Mouse (Mus musculus) adipocyte (in vitro differentiated cells): ENCODE results near the gene Maml2.

Experiments used
- DNase-seq: peaks from one replicate; pipeline ENCODE4 v3.0.0-alpha.2; 2016; ENCODE audit warnings: low spot score

The Maml2 gene

GRCm38 (mm10) chr9:13536419-13537261 lies 238.9 kb downstream of the Maml2 start:
- peak; percentile 13 for DNase-seq

DNA sequence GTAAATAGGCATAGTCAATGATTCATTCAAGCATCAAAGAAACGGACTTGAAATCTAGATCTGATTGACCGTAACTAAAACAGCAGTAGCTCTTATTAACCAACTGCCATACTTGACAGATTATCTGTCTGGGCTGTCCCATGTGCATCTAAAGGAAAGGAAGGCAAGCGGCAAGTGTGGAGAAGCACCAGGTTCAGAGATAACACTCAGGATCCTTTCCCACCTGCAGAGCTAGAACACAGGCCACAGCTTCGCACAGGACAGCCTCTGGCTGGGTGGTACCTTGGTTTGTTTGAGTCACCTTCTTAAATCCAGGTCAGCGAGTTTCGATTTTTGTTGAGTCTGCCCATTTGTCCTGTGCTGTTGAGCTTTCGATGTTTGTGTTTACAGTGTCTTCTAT lies 240.4 kb downstream of the Maml2 start:
- no peak for DNase-seq

GRCm38 (mm10) chr9:13539535-13539934 lies 241.8 kb downstream of the Maml2 start:
- no peak for DNase-seq

DNA sequence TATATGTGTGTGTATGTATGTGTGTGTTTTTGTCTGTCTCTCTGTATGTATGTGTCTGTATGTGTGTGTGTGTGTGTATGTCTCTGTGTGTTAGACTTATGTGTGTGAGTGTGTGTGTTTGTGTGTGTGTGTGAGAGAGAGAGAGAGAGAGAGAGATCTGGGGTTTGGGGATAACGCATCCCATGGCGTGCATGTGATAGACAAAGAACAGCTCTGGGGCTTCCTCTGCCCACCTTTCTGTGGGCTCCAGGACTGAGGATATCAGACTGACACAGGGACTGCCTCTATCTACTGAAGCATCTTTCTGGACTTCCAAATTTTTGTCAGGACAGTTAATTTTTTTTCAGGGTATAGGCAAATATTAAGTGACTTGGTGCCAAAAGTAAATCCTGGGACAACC lies 242.5 kb downstream of the Maml2 start:
- DNase-seq, result no peak

GRCm38 (mm10) chr9:13540781-13541180 lies 243.0 kb downstream of the Maml2 start:
- no peak for DNase-seq

DNA sequence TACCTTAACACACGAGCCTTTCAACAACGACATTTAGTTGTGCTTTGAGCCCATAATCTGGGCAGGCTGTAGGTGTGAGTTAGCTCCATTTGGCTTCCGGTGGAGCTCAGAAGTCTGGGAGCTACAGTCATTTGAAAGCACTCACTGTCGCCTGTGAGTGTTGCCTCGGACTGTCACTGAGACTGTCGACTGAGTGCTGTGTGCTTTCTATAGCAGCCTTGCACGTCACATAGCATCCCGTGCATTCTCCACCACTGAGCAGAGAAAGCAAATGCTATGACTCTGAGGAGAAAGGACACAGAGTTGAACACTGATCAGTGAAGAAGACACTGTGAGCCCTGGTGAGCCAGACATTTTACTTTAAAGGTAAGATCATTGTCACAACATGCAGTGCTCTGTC lies 245.4 kb downstream of the Maml2 start:
- no peak for DNase-seq

- DNase-seq, result no peak
These were observed 246.4 kb downstream of the Maml2 start for GRCm38 (mm10) chr9:13544133-13544532.

DNA sequence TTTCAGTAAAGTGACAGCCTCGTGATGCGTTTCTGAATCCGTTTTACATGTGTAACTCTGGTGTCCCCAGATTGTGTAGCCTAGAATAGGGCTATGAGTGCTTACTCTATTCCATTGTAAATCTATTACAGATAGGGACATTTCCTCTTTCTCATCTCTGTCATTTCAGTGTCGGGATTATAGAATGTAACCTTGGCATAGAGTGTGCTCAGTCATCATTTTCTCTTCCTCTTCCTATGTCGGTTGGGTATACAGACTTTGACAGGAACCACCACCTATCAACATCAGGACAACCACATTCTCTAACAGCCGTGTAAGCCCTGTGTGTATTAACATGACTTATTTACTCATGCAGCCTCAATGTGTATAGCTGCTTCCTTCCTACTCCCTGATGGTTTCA lies 248.0 kb downstream of the Maml2 start:
- no peak for DNase-seq

DNA sequence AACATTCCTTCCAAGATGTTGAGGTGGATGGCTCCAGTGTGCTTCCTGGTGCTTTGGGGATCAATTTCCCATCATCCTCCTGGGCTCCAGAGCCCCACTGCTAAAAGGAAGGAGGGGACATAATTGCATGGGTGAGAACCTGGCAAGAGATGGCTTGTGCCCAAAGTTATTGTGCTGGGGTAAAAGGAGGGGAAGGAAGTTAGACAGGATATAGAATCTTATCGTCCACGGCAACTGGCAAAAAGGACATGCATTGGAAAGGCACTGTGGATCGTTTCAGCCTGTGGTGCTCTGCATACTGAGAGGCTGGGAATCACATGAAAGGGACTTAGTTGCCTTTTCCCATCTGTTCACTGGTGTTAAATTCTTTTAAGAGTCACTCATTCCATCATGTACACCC lies 252.2 kb downstream of the Maml2 start:
- no peak for DNase-seq

GRCm38 (mm10) chr9:13552380-13553052 lies 254.8 kb downstream of the Maml2 start:
- no peak for DNase-seq

DNA sequence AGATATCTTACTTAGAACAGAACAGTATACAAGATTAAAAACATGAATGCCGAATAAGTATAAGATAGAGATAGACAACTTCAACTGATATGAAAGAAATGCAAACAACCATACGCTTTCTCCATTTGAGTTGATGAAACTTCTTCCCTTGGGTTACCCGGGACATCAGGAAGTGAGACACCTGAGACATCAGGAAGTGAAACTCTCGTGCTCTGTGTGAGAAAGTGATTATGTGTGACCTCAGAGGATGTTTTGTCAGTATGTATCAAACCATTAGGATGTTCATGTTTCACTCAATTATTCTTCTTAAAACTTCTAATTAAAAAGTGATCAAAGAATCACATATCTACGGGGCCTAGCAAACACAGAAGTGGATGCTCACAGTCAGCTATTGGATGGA lies 257.0 kb downstream of the Maml2 start:
- DNase-seq, result no peak

- no peak for DNase-seq
These were observed 258.3 kb downstream of the Maml2 start for GRCm38 (mm10) chr9:13555973-13556481.

DNA sequence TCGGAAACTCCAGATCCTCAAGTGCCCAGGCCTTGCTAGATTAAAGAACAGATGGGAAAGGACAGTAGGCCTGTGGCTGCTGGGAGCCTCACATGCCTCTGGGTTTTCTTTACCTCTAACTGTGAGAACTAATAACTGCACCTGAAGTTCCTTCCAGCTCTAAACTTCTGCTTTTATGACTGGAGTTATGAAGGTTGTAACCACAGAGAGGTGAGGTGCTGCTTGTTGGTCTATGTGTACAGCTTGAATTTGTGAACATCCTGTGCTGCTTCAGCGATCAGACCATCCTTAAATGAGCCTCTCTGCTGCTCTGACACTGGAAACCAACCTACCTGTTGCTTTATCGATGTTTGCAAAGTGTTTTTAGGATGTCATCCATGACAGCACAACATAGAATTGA lies 258.9 kb downstream of the Maml2 start:
- DNase-seq, result no peak

DNA sequence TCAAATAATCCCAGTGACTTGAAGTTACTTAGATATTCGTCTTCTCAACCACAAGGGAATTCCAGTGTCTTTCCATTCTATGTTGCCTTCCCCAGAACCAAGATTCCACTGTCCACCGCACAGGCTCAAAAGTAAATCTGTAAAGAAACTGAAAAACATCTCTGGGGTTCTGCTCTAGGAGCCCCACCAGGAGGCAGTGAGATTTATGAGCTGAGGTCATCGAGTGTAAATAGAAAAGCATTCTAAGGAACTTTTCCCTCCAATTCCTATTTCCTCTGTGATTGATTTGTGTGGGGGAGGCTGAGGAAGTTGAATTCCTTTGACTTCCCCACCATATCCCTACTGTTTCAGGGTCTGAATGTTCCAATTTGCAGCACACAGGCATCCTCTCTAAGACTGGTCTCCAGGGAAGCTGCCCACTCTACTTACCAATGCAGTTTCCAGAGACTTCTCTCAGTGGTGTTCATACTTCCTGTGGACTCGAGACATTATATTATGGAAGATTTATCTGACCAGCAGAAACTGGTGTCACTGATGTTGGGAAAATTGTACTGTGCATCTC lies 261.1 kb downstream of the Maml2 start:
- DNase-seq, result no peak

GRCm38 (mm10) chr9:13560651-13561050 lies 262.9 kb downstream of the Maml2 start:
- no peak for DNase-seq

DNA sequence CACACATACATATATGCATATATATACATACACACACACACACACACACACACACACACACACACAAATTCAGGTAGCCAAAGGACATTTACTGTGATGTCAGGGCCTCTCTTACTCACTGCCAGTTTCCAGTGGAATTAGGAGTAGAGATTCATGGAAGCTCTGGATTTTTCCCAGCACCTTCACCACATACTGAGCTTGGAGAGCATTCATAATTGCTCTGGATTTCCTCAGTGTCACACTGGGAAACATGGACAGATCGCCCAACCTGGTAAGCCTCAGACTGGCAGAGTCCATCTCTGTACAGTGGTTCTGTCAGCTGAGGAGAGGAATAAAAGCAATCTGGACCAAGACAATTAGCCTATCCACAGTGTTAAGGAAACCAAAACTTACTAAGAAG lies 263.6 kb downstream of the Maml2 start:
- no peak for DNase-seq

GRCm38 (mm10) chr9:13563475-13564414 lies 266.0 kb downstream of the Maml2 start:
- DNase-seq, result peak; percentile 57

- no peak for DNase-seq
These were observed 267.7 kb downstream of the Maml2 start for GRCm38 (mm10) chr9:13565343-13566019.

DNA sequence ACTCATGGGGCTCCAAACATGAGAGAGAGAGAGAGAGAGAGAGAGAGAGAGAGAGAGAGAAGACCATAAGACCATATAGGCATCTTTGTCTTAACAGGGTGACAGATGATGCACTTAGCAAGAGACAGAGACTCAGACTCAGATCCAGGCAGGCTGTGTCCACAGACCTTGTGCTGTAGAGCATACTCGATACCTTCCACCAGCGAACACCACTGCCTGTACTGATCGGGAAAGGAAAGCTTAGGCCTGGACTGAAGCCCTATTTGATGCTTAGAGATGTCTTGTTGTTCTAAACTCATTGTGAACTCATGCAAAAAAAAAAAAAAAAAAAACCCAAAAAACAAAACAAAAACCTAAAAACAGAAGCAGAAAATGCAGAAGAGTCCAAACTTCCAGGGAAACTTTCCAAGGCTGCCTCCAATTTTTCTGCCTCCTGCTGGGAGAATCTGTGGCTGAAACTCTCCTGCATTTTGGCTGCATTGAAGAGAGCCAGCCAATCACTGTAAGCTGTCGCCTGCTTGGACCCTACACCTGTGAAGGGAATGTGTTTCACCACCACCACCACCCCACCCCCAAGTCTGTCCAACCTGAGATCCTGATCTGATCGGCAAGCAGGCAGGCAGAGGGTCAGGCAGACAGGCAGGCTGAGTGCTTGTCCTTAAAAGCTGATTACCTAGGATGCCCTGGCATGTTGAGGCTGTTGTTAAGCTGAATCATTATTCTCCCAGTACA lies 268.6 kb downstream of the Maml2 start:
- peak; percentile 30 for DNase-seq

- no peak for DNase-seq
These were observed 271.3 kb downstream of the Maml2 start for GRCm38 (mm10) chr9:13569023-13569422.

GRCm38 (mm10) chr9:13572847-13573246 lies 275.1 kb downstream of the Maml2 start:
- DNase-seq, result no peak
